ENCODE assay signal across 15 mouse cellular contexts in genomic region chr2:11204232-11204631, GRCm38 (mm10). TPM values are rescaled to one million over a fixed set of nuclear protein-coding genes. Genes with fewer than 3 reads are reported as not detected.
DNase-seq lines count a peak whose midpoint lies in the region; ATAC-seq and TF ChIP-seq lines count a peak whose summit lies in the region.
"Had no signal": no experiment of that assay in that cellular context is flagged by ENCODE, and none has a peak within 500 bp of the region (broad histone marks: within the 10 kb centered on the region; RNA-seq: fewer than 3 reads in every experiment).

No protein-coding gene starts in this region.

- H3K4me2 ChIP-seq in kidney, embryonic 14.5 days (replicated peaks; ENCODE audit: low read depth, low read length) = no peak overlapping the region
- H3K4me2 ChIP-seq: forebrain, embryonic 15.5 days; kidney, embryonic 15.5 days; liver, embryonic 13.5 days; midbrain, embryonic 11.5 days had no signal

- 12% methylated on average over 5 of the region's 5 CpGs for WGBS in thymus, adult 2 months
- 76% methylated on average over 5 of the region's 5 CpGs for WGBS in kidney, embryonic 14.5 days

- H3K27ac ChIP-seq in thymus, adult 2 months (ENCODE audit: control insufficient read depth, insufficient read depth, low read length) = peak overlapping the region; percentile 99
- H3K27ac ChIP-seq in kidney, embryonic 14.5 days (ENCODE audit: low read depth, low read length) = no peak overlapping the region
- H3K27ac ChIP-seq: forebrain, embryonic 15.5 days; kidney, embryonic 15.5 days; liver, embryonic 13.5 days had no signal

- peak; percentile 46; the same call in 1 of the 2 replicates for TF ChIP-seq POLR2A in thymus, adult 2 months (IDR thresholded peaks at IDR 0.05; ENCODE audit: control insufficient read depth, extremely low read depth, insufficient read depth, low read length, poor library complexity)

- no peak for ATAC-seq in kidney, embryonic 14.5 days (ENCODE audit: low FRiP score, low TSS enrichment)
- ATAC-seq: forebrain, embryonic 15.5 days; hindbrain, embryonic 16.5 days had no signal

- no peak for TF ChIP-seq CTCF in thymus, adult 2 months (IDR thresholded peaks at IDR 0.05; ENCODE audit: borderline replicate concordance, control insufficient read depth, extremely low read depth, insufficient read depth, low read length, poor library complexity)

- peak overlapping the region; percentile 39 for H3K4me3 ChIP-seq in thymus, adult 2 months (ENCODE audit: control insufficient read depth, insufficient read depth, low read length)
- no peak overlapping the region for H3K4me3 ChIP-seq in kidney, embryonic 14.5 days (ENCODE audit: low read length)
- H3K4me3 ChIP-seq: forebrain, embryonic 15.5 days; kidney, embryonic 15.5 days; liver, embryonic 13.5 days had no signal

- H3K27me3 ChIP-seq in thymus, adult 2 months (ENCODE audit: control insufficient read depth, insufficient read depth, low read length) = no peaks in the 10 kb centered on the region
- no peaks in the 10 kb centered on the region for H3K27me3 ChIP-seq in kidney, embryonic 14.5 days (ENCODE audit: control insufficient read depth, insufficient read depth, low read length)
- H3K27me3 ChIP-seq: forebrain, embryonic 15.5 days; kidney, embryonic 15.5 days; liver, embryonic 13.5 days had no signal

- no peaks in the 10 kb centered on the region for H3K36me3 ChIP-seq in thymus, adult 2 months (ENCODE audit: control insufficient read depth, insufficient read depth, low read length)
- H3K36me3 ChIP-seq in kidney, embryonic 14.5 days (ENCODE audit: control insufficient read depth, insufficient read depth, low read length) = no peaks in the 10 kb centered on the region
- H3K36me3 ChIP-seq: forebrain, embryonic 15.5 days; kidney, embryonic 15.5 days; liver, embryonic 13.5 days had no signal

- no peak overlapping the region for H3K9ac ChIP-seq in kidney, embryonic 14.5 days (ENCODE audit: low read depth, low read length)
- H3K9ac ChIP-seq: forebrain, embryonic 15.5 days; kidney, embryonic 15.5 days; liver, embryonic 13.5 days had no signal

- H3K4me1 ChIP-seq in thymus, adult 2 months (replicated peaks; ENCODE audit: control insufficient read depth, insufficient read depth, low read length) = peaks cover 47% of the 10 kb centered on the region
- H3K4me1 ChIP-seq in kidney, embryonic 14.5 days (ENCODE audit: control insufficient read depth, insufficient read depth, low read length) = no peaks in the 10 kb centered on the region
- H3K4me1 ChIP-seq: forebrain, embryonic 15.5 days; kidney, embryonic 15.5 days had no signal

- DNase-seq in spleen, postnatal 36 days (ENCODE audit: low spot score in 2 of 2) = peak; percentile 40 to 44
- no peak for DNase-seq in spleen, adult 12 weeks (ENCODE audit: low spot score)
- peak; percentile 87 for DNase-seq in induced T-regulatory cell, adult 2 months (ENCODE audit: low read depth)
- peak; percentile 72 for DNase-seq in thymus, adult 2 months
- DNase-seq in kidney, adult 9 months = no peak
- DNase-seq in ovary, adult 18-20 months (ENCODE audit: low spot score) = no peak
- DNase-seq: cerebellum, postnatal 14 days; heart, postnatal 14 days; liver, embryonic 13.5 days; right cerebral cortex, postnatal 14 days had no signal

- no peaks in the 10 kb centered on the region for H3K9me3 ChIP-seq in kidney, embryonic 14.5 days (ENCODE audit: control insufficient read depth, low read length)
- H3K9me3 ChIP-seq: forebrain, embryonic 15.5 days; kidney, embryonic 15.5 days; liver, embryonic 13.5 days had no signal

RNA-seq across cellular contexts. Expression of gene Prkcq, which starts 32.3 kb away (rescaled TPM):
- polyA plus RNA-seq in thymus, adult 2 months (2012; rRNA removed) = 48.4 and 48.5 TPM in 2 replicates
- polyA plus RNA-seq in kidney, embryonic 14.5 days (2014; fragmentation: Nextera tagmentation; extraction: Ambion mirVana) = 1.8 and 3.3 TPM in 2 replicates

Comparison
In these comparisons a context has a peak if more than half of its experiments do, and no peak if none do; other contexts are left out.
1. DNase-seq: peak in spleen, postnatal 36 days (2 of 2), induced T-regulatory cell, adult 2 months (single experiment) and thymus, adult 2 months (single experiment); none in spleen, adult 12 weeks (single experiment), kidney, adult 9 months (single experiment) and ovary, adult 18-20 months (single experiment).
2. RNA of gene Prkcq, which starts 32.3 kb away (polyA plus RNA-seq): 48.4 to 48.5 TPM in thymus, adult 2 months; 1.8 to 3.3 TPM in kidney, embryonic 14.5 days; every median in the first group is over 10 times any median in the second.